Mouse (Mus musculus): ENCODE measurements around the gene Ankrd9. TPM values are rescaled to one million over a fixed set of nuclear protein-coding genes. Genes with fewer than 3 reads are reported as not detected.

Gene Ankrd9
- polyA plus RNA-seq, 1 experiment from 2014 or later, result 14.2 TPM

DNA sequence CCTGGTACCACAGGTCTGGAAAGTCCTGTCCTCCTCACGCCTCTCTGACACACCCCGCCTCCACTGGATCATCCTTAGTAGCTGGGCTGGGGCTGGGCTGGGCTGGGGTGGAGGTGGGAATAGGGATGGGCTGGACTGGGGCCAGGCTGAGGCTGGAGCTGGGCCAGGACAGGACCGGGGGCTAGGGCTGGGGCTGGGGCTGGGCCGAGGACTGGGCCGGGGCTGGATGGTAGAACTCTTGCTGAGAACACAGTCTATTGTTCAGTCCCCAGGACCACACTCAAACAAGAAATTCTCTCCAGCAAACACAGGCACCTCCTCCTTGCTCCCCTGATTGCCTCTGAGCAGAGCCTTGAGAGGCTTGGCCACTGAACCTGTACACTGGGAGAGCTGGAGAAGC is 27.5 kb upstream of the Ankrd9 start:
- Histone ChIP-seq H3K4me3 (no peak overlapping the region), H3K4me1 (replicated peaks) (peaks cover 47% of the 10 kb centered on the region), H3K9ac (0 out of 2 replicates have a peak overlapping the region, but pooled peaks have one; percentile 18), H3K4me2 (no peak overlapping the region), H3K27me3 (replicated peaks) (no peaks in the 10 kb centered on the region), H3K27ac (ENCODE audit: poor library complexity, severe bottlenecking) (peak overlapping the region; percentile 17; the same call in 1 of the 2 replicates), H3K9me3 (replicated peaks) (no peaks in the 10 kb centered on the region), H3K36me3 (no peaks in the 10 kb centered on the region)
- ATAC-seq (ENCODE audit: insufficient number of reproducible peaks, low FRiP score), result peak; percentile 43; the same call in 1 of the 2 replicates
- 71% methylated on average over 5 of the region's 5 CpGs for WGBS

DNA sequence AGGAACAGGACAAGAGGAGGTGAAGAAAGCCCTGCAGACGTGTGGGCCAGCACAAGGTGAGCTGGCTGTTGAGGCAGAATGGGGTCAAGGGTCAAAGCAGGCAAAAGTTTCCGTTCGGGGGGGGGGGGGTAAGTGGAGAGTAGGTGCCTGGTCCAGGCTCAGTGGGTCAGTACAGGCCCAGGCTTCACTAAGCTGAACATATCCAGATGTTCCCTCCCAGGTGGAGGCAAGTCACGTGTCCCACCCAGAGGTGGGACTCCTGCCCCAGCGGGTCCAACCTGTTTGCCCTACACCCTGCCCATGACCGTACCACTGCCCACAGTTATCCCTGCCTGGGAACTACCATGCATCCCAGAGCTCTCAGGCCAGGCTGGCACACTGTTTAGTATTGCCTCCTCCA is 27.0 kb upstream of the Ankrd9 start:
- no peaks in the 10 kb centered on the region for H3K36me3 ChIP-seq
- H3K4me3 ChIP-seq, result no peak overlapping the region
- H3K4me1 ChIP-seq (replicated peaks), result peaks cover 47% of the 10 kb centered on the region
- H3K27me3 ChIP-seq (replicated peaks), result no peaks in the 10 kb centered on the region
- H3K4me2 ChIP-seq, result no peak overlapping the region
- no peak overlapping the region for H3K27ac ChIP-seq (ENCODE audit: poor library complexity, severe bottlenecking)
- H3K9ac ChIP-seq, result no peak overlapping the region
- ATAC-seq (ENCODE audit: insufficient number of reproducible peaks, low FRiP score), result peak; percentile 9; the same call in 1 of the 2 replicates
- 79% methylated on average over 6 of the region's 6 CpGs for WGBS
- H3K9me3 ChIP-seq (replicated peaks), result no peaks in the 10 kb centered on the region

DNA sequence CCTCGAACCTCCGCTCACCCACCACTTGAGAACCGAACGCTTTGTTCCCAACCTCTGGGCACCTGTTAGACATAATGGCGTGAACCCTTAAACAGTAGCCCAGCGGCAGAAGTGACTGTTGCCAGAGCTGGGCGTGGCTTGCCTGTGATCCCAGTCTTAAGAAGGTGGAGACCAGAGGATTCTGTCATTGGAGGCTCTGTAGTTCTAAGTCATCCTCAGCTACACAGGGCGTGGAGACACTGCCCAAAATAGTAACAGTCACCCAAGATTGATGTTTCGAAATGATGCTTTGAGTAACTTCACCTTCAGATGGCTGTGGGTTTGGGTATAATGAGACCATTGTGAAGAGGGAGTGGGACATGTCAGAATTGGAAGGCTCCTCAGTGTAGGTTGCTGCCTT is 25.3 kb upstream of the Ankrd9 start:
- peaks cover 37% of the 10 kb centered on the region for H3K4me1 ChIP-seq (replicated peaks)
- no peaks in the 10 kb centered on the region for H3K27me3 ChIP-seq (replicated peaks)
- H3K36me3 ChIP-seq, result no peaks in the 10 kb centered on the region
- no peak overlapping the region for H3K27ac ChIP-seq (ENCODE audit: poor library complexity, severe bottlenecking)
- H3K9ac ChIP-seq, result no peak overlapping the region
- no peaks in the 10 kb centered on the region for H3K9me3 ChIP-seq (replicated peaks)
- WGBS, result 79% methylated on average over 9 of the region's 9 CpGs
- H3K4me2 ChIP-seq, result no peak overlapping the region
- no peak overlapping the region for H3K4me3 ChIP-seq
- no peak for ATAC-seq (ENCODE audit: insufficient number of reproducible peaks, low FRiP score)

DNA sequence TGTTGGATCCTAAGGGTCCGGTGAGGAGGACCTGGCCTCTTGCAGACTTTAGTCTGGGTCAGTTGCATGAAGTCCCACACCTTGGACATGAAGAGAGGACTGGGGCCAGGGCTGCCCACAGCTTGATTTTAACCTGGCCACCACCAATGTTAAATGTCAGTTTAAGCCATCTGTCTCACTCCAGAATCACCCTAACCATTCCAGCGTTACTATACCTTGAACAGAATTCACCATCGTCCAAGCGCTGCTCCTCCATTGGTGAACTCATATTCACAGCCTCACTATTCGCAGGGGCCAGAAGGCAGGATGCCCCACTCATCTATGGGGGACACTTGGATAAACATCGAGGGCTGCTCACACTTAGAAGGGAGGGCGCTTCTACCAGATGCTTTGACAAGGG is 22.1 kb upstream of the Ankrd9 start:
- Histone ChIP-seq H3K4me2 (no peak overlapping the region), H3K36me3 (no peaks in the 10 kb centered on the region), H3K4me3 (no peak overlapping the region), H3K9me3 (replicated peaks) (peaks cover 13% of the 10 kb centered on the region), H3K4me1 (replicated peaks) (peaks cover 5% of the 10 kb centered on the region), H3K27me3 (replicated peaks) (no peaks in the 10 kb centered on the region), H3K9ac (no peak overlapping the region), H3K27ac (ENCODE audit: poor library complexity, severe bottlenecking) (no peak overlapping the region)
- WGBS, result 92% methylated on average over 7 of the region's 7 CpGs
- ATAC-seq (ENCODE audit: insufficient number of reproducible peaks, low FRiP score), result no peak

DNA sequence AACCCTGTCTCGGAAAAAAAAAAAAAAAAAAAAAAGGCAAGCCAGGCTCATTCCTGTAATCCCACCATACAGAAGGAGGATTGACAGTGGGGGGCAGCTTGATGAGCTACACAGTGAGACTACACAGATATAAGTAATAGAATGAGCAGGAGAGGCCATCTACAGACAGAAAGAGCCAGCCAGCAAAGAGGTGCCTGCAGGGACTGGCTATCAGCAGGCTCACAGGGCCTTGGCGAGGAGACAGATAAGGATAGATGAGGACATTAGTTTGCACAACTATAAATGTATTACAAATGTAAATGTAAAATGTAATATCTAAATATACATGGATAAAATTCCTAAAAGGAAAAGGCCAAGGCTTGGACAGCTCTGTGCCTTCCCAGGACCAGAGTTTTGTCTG is 21.0 kb upstream of the Ankrd9 start:
- ATAC-seq (ENCODE audit: insufficient number of reproducible peaks, low FRiP score), result no peak
- Histone ChIP-seq H3K36me3 (no peaks in the 10 kb centered on the region), H3K9ac (no peak overlapping the region), H3K4me3 (no peak overlapping the region), H3K9me3 (replicated peaks) (peaks cover 13% of the 10 kb centered on the region), H3K27ac (ENCODE audit: poor library complexity, severe bottlenecking) (no peak overlapping the region), H3K27me3 (replicated peaks) (no peaks in the 10 kb centered on the region), H3K4me1 (replicated peaks) (no peaks in the 10 kb centered on the region), H3K4me2 (no peak overlapping the region)
- WGBS, result 61% methylated on average over 2 of the region's 2 CpGs

DNA sequence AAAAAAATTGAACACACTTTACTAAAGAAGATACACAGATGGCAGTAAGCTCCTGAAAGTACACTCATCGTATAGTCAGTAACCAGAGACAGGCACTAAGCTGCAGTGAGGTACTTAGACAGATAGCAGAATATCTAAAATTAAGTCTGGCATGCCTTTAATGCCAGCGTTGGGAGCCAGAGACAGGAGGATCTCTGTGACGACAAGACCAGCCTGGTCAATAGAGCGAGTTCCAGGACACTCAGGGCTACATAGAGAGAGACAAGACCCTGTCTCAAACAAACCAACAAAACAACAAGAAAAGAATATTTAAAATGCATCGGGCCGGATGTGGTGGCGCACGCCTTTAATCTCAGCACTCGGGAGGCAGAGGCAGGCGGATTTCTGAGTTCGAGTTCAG is 19.3 kb upstream of the Ankrd9 start:
- ATAC-seq (ENCODE audit: insufficient number of reproducible peaks, low FRiP score), result no peak
- H3K9me3 ChIP-seq (replicated peaks), result peaks cover 13% of the 10 kb centered on the region
- no peaks in the 10 kb centered on the region; the same call in 1 of the 2 replicates for H3K4me1 ChIP-seq (replicated peaks)
- H3K9ac ChIP-seq, result no peak overlapping the region
- no peak overlapping the region for H3K4me2 ChIP-seq
- no peak overlapping the region for H3K27ac ChIP-seq (ENCODE audit: poor library complexity, severe bottlenecking)
- no peaks in the 10 kb centered on the region for H3K27me3 ChIP-seq (replicated peaks)
- WGBS, result 93% methylated on average over 11 of the region's 11 CpGs
- no peaks in the 10 kb centered on the region for H3K36me3 ChIP-seq
- H3K4me3 ChIP-seq, result no peak overlapping the region

DNA sequence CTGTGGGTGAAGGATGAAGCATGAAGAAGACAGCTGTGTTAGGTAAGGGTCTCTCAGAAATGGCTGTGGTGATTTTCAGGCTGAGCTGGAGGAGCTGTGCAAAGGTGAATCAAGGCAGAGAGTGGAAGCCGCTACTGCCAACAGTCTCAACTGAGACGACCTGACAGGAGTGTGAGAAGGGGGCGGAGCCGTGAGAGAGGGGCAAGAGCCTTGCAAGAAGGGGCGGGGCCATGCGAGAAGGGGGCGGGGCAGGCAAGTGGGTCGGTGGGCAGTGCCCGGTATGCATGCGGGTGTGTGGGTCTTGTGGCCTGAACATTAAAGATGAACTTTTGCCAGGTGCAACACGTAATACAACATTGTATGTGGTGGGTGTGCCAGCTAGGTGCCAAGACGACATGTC is 15.8 kb upstream of the Ankrd9 start:
- WGBS, result 36% methylated on average over 12 of the region's 12 CpGs
- H3K4me3 ChIP-seq, result no peak overlapping the region
- no peak for ATAC-seq (ENCODE audit: insufficient number of reproducible peaks, low FRiP score)
- no peaks in the 10 kb centered on the region for H3K36me3 ChIP-seq
- H3K4me2 ChIP-seq, result no peak overlapping the region
- H3K9ac ChIP-seq, result no peak overlapping the region
- peaks cover 6% of the 10 kb centered on the region; the same call in 1 of the 2 replicates for H3K4me1 ChIP-seq (replicated peaks)
- no peaks in the 10 kb centered on the region for H3K27me3 ChIP-seq (replicated peaks)
- H3K27ac ChIP-seq (ENCODE audit: poor library complexity, severe bottlenecking), result no peak overlapping the region
- H3K9me3 ChIP-seq (replicated peaks), result peaks cover 13% of the 10 kb centered on the region

DNA sequence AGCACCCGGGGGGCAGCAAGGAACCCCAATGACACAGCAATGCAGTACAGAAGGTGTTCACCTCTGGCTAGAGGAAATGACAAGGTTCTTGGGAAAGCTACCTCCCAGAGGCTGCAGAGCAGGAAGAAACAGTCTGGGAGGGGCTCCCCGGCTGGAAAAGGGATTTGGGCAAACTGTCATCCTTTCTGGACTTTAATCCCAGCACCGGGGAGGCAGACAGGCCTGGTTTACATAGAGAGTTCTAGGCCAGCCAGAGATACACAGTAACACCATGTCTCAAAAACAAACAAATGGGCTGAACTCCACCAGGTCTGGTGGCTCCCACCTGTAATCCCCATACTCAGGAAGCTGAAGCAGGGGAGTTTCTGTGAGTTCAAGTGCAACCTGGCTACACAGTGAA is 14.4 kb upstream of the Ankrd9 start:
- H3K4me1 ChIP-seq (replicated peaks), result peaks cover 6% of the 10 kb centered on the region; the same call in 1 of the 2 replicates
- 81% methylated on average over 3 of the region's 3 CpGs for WGBS
- H3K4me3 ChIP-seq, result no peak overlapping the region
- no peak for ATAC-seq (ENCODE audit: insufficient number of reproducible peaks, low FRiP score)
- H3K36me3 ChIP-seq, result no peaks in the 10 kb centered on the region
- no peak overlapping the region for H3K4me2 ChIP-seq
- peaks cover 7% of the 10 kb centered on the region for H3K9me3 ChIP-seq (replicated peaks)
- no peak overlapping the region for H3K9ac ChIP-seq
- no peak overlapping the region for H3K27ac ChIP-seq (ENCODE audit: poor library complexity, severe bottlenecking)
- H3K27me3 ChIP-seq (replicated peaks), result no peaks in the 10 kb centered on the region

DNA sequence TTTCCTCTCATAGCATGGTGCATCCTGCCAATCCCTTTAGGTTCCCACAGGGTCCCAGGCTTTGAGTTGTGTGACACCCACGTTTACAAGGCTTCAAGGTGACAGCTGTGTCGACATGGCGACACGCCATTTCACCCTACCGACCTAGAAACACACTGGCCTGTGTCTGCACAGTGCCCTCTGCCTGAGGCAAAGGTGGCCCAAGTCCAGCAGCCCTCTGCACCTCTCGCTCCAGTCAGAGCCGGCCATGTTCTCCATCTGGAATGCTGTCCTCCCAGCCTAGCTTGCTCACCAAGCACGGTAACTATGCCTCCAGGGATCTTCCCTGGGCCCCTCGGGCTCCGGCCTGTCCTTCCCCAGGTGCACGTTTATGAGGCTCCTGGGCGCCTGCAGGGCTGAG is 13.9 kb upstream of the Ankrd9 start:
- WGBS, result 81% methylated on average over 12 of the region's 12 CpGs
- Histone ChIP-seq H3K4me1 (replicated peaks) (peaks cover 6% of the 10 kb centered on the region; the same call in 1 of the 2 replicates), H3K4me2 (peak overlapping the region; percentile 70), H3K9ac (no peak overlapping the region; the same call in 1 of the 2 replicates), H3K9me3 (replicated peaks) (peaks cover 3% of the 10 kb centered on the region), H3K27ac (ENCODE audit: poor library complexity, severe bottlenecking) (no peak overlapping the region), H3K36me3 (no peaks in the 10 kb centered on the region), H3K4me3 (peak overlapping the region; percentile 54; the same call in 1 of the 2 replicates), H3K27me3 (replicated peaks) (no peaks in the 10 kb centered on the region)
- ATAC-seq (ENCODE audit: insufficient number of reproducible peaks, low FRiP score), result no peak

DNA sequence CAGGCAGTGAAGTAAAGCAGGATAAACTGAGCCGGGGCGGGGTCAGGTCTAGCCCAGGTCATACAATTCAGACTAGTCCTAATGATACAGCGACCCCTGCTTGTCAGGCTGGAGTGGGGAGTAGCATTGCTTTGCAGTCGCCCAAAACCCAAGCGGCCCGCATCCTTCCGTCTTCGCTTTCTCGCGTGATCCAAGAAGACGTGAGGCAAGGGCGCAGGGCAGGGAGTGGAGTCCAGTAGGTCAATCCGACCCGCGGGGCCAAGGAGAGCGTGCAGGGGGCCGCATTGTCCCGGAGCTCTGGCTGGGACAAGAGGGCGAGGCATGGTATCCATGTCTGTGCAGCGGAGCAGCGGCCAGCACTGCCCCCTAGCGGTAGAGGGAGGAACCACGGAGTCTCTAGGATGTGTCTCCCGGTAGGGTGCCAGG is 13.3 kb upstream of the Ankrd9 start:
- H3K4me1 ChIP-seq (replicated peaks), result peaks cover 6% of the 10 kb centered on the region; the same call in 1 of the 2 replicates
- H3K36me3 ChIP-seq, result no peaks in the 10 kb centered on the region
- under 1% methylated on average over 24 of the region's 24 CpGs for WGBS
- H3K4me3 ChIP-seq, result peak overlapping the region; percentile 54
- peak overlapping the region; percentile 70 for H3K4me2 ChIP-seq
- H3K9me3 ChIP-seq (replicated peaks), result no peaks in the 10 kb centered on the region
- H3K27ac ChIP-seq (ENCODE audit: poor library complexity, severe bottlenecking), result peak overlapping the region; percentile 55; the same call in 1 of the 2 replicates
- H3K27me3 ChIP-seq (replicated peaks), result no peaks in the 10 kb centered on the region
- peak overlapping the region; percentile 71 for H3K9ac ChIP-seq
- ATAC-seq (ENCODE audit: insufficient number of reproducible peaks, low FRiP score), result peak; percentile 93

DNA sequence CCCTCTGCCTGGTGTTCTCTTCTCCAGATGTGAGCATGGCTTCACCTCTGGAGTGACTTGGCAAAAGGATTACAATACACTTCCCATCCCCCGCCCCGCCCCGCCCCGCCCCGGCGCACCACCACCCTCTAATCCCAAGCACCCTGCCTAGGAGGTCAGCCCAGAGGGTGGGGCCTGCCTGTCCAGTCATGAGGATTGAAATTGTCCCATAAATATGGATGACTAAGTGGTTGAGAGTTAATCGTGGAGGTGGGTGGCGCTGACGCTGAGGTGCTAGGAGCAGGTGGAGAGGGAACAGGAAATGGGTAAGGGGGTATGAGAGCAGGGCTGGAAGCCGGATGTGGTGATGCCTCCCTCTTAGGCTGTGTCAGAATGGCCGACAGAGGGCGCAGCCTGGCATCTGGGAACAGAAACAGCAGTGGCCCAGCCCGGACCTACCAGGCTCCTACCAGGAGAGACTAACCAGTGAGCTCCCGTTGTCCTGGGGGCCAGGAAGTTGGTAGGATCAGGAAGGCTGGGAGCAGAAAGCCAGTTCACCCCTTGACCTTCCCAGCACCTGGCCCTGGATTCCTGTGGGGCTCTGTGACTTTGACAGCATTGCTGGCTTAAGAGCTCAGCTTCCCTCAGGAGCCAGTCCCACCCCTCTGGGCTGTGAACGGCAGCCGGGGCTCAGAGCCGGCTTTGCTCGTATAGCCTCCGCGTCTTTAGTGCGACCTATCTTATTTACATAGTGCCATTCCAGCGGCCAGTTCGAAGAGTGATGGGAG is 12.7 kb upstream of the Ankrd9 start:
- Histone ChIP-seq H3K36me3 (no peaks in the 10 kb centered on the region), H3K9ac (peak overlapping the region; percentile 16), H3K27me3 (replicated peaks) (no peaks in the 10 kb centered on the region), H3K9me3 (replicated peaks) (no peaks in the 10 kb centered on the region), H3K4me1 (replicated peaks) (peaks cover 6% of the 10 kb centered on the region; the same call in 1 of the 2 replicates), H3K27ac (ENCODE audit: poor library complexity, severe bottlenecking) (peak overlapping the region; percentile 34; the same call in 1 of the 2 replicates), H3K4me2 (peak overlapping the region; percentile 70), H3K4me3 (peak overlapping the region; percentile 54)
- 5% methylated on average over 23 of the region's 23 CpGs for WGBS
- peak; percentile 92 for ATAC-seq (ENCODE audit: insufficient number of reproducible peaks, low FRiP score)
